Mouse (Mus musculus) urinary bladder, adult 2 months (tissue): ENCODE measurements at regions not wholly inside any gene's neighbourhood (a gene's known extent, or its start where the extent isn't known, plus 50 kb on each side); places are given as distances from the start of the nearest gene placed in this dataset.
"Not testable (repeated sequence)": the region's sequence is repeated elsewhere in the genome, so short reads cannot be mapped to it uniquely, and the experiment has no call there.

Experiments used
- DNase-seq: peaks from one replicate; pipeline ENCODE4 v3.0.0; 2022; ENCODE audit warnings: low spot score

DNA sequence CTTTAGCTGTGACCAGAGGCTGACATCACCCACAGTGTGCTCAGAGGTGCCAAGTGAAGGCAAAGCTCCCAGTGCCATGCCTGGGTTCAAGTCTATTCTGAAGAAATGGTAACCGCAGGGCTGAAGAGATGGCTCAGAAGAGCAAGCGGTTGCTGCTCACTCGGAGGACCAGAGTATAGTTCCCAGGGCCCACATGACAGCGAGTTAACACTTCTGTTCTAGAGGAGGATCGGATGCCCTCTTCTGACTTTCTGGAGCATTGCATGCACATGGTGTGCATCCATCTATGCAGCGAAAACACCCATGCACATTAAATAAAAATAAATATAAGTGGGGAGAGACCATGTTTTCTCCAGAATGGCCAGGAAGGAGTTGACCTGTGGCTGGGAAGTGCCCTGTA lies 209.5 kb downstream of the Sorl1 start:
- no peak for DNase-seq

DNA sequence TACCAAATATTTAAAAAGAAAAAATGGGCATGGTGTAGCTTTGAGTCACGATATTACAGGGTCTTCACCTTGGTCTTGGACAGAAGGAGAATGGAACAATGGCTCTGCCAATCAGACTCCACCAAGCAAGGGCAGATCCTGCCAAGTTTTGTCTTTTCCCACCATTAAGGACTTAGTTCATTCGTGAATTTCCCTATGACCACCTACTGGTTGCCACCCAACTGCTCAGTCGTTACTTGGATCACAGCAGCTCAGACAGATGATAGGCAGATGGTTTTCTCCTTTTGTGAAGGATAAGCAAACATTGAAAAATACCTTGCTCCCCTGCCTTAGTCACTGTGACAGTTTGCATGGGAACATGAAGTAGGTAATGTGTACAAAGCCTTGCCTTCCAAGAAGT lies 210.2 kb downstream of the Sorl1 start:
- no peak for DNase-seq

GRCm38 (mm10) chr9:41912482-41912881 lies 211.6 kb downstream of the Sorl1 start:
- no peak for DNase-seq

DNA sequence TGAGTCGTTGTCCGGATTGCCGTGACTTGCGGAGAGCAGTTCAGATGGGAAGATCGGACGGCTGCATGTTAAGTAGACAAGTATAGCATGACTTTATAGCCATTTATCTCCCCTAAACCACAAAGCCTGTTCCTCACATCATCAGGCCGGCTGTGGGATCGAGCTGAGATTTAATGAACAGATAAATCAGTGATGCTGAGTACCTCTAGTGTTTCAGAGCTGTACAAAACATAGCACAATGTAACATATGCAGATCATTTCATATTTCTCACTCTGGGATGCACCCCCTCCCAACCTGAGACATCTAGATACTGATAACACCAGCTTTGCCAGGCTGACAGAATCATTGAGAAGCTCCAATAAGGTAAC lies 223.5 kb downstream of the Sorl1 start:
- DNase-seq = no peak

DNA sequence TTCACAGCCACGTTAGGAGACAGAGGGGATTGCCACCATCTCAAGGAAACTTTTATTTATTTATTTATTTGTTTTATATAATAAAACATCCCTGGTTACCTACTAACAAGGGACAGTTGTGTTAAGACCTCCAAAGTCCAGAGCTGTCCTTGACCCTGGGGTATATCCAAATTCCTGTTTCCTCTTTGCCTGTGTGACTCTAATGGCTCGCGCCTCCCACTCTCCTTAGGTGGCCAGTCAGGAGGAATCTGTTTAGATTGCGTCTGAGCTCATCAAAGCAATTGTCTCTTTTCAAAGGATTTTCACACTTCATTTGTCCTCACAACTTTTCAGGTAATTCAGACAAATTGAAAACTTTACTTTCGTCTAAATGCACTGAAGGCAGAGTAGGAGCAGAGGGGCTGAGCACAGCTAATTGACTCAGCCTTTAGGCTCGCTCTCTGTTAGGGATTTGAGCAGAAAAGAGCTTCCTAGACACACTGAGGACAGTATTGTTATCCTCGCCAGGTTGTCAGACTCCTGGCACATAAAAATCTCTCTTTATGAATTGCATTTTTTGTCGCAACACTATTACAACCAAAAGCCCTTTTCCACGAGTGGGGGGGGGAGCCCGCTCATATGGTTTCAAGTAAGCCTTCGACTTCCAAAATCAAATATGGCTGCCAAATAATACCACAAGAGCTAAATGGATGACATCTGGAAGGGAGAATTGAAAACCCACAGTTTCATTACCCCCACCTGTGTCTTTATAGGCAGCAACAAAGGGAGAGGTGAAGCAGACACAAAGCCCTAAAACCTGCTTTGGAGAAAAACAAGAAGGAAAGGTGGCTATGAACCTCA lies 224.1 kb downstream of the Sorl1 start:
- no peak for DNase-seq

DNA sequence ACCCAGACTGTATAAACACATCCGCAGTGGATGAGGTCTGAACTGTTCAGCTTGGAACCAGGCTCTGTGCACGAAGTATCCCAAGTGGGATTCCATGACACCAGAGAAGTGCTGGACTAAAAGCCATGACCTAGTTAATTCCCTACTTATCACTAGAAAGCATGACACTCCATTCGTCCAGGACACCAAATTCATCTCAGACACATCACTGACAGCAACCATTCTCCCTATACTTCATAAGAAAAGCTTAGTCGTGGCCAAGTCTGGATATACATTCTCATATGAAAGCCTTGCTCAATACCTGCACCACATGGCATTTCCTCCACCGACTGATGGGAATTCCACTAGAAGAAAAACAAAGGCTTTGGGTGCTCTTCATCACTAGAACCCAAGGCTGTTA lies 229.0 kb downstream of the Sorl1 start:
- DNase-seq = no peak

- DNase-seq = no peak
These were observed 231.3 kb downstream of the Sorl1 start for GRCm38 (mm10) chr9:41892841-41893240.

DNA sequence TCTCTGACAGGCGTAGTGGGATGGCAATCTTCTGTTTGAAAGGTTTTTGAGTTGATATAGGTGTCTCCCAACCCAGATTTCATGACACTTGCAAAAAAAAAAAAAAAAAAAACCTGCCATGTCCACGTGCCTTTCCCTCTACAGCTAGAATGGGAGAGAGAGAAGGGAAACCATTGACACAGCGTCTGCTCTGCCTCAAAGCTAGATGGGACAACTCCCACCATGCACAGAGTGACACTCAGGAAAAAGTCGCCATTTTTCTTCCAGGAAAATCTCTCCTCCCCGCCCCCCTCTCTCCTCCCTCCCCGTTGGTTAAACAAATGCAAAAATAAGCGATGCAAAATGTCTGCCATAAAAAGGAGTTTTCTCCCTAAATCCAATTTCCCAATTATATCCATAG lies 232.9 kb downstream of the Sorl1 start:
- DNase-seq = no peak

DNA sequence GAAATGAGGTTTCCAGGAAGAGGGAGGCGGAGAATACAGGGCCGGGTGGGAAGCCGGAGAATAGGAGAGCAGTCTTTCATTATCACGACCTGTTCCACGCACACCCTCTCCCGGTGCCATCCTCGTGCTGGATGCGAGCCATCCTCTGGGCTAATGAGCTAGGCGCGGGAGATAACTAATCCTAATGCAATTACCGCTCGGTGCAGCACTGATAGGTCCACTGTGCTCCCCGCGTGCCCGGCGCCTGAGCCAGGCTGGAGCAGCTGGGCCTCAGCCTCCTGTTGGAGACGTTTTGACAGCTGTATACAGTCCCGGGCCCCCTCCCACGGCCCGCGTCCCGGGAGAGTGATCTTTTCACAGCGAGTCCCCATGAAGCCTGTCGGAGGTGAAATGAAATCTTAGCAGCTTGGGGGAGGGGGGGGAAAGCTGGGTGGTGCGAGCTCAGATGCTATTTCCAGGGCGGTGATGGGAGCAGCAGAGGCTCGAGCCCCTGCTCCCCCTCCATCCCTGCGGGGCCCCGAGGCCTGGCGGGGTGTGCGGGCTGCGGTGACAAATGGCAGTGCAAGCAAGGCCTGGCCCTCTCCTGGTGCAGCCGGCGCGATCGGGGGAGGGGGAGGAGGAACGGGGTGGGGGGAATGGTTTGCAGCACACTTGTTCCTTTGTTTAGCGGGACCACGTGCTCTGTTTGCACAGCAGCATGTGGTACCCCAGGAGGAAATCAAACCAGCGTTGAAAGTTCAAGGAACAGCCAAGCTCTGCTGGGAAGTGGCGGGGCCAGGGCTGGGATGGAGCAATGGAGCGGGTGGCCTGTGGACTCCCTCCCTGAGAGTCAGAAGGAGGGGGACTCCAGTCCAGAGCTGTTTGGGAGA lies 233.6 kb downstream of the Sorl1 start:
- peak; percentile 31 for DNase-seq

GRCm38 (mm10) chr9:41889568-41890272 lies 234.4 kb downstream of the Sorl1 start:
- DNase-seq = no peak

GRCm38 (mm10) chr9:41888616-41889150 lies 235.4 kb downstream of the Sorl1 start:
- no peak for DNase-seq

- DNase-seq = not testable (repeated sequence)
These were observed 237.6 kb downstream of the Sorl1 start for GRCm38 (mm10) chr9:41886456-41886855.

DNA sequence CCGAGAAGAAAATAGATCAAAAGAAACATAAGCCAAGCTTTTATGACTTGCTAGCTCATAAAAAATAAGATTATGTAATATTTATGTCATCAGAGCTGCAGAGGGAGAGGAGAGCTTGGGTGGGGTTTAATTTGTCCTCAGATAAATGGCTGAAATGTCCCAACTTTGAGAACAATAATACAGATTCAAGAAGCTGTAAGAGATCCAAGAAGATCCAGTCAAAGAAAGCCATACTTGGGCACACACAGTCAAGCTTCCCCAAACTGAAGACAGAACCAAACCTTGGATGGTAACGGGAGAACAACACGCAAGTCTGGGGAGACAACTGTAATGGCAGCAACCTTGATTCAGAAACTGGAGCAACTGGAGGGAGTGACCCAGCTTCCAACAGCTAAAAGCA lies 243.6 kb downstream of the Sorl1 start:
- no peak for DNase-seq

DNA sequence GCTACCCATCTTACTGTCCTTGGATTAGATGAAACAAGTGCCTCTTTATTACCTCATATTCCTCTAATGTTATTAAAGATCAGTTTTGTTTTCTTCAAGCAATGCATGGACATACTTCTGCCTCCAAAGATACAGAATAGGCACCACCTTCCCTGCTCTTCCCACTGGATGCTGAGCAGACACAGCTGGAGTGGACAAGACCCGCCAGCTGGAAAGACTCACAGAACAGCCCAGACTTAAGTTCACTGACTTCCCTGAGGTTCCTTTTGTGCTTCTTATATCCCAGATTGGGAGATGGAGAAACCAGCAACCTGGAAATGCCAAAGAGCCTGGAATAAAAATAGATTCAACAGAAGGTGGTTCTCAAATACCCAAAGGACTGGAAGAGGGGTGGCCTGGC lies 245.0 kb downstream of the Sorl1 start:
- no peak for DNase-seq

DNA sequence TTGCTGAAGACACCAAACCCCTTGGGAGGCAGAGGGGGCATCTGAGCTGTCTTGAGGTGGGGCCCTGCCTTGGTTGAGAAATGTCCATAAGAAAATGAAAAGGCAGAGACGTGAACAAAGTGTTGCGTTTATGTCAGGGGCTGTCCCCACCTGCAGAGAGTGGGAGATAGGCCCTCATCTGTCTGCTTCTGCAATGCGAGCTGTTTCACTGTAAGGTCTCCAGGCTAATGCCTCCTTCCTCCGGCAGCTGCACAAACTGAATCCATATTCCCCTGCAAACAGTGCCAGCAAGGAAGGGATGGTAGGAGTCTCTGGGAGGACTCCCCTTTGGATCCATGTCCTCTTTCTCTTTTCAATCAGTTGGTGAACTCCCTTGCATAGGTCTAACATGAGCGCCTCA lies 263.0 kb downstream of the Sorl1 start:
- no peak for DNase-seq

DNA sequence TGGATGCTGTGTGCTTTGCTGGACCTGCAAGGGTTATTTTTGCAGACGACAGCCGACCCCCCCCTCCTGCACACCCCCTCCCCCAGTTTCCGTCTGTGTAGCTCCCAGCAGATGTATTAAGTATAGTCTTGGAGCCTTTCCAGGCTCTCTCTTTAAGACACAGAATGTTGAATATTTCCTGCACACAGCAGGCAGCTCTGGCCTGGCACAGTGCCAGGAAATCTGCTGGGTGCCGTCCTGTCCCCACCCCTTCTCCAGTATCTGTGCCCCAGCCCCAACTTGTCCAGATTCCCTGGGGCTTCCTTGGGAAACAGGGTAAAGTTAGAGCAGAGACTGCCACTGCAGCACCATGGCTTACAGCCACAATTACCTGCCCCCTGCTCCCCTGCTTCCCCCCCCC lies 263.4 kb downstream of the Sorl1 start:
- DNase-seq = peak; percentile 28

DNA sequence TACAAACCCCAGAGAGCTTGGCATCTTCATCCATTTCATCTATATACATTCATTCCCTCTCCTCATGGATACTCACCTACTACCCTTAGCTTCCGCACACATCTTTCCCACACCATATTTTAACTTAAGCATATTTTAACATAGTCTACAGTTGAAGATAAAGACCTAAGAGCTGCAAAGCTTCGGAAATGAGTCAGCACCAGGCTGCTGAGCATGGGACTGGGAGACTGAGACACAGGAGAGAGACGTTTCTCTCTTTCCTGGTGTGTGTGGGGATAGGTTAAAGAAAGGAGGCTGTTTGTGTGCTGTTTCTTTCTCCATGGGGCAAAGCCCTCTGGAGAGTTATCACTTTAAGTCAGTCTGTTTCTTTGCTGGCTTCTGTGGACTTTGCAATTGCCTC lies 264.3 kb downstream of the Sorl1 start:
- no peak for DNase-seq

DNA sequence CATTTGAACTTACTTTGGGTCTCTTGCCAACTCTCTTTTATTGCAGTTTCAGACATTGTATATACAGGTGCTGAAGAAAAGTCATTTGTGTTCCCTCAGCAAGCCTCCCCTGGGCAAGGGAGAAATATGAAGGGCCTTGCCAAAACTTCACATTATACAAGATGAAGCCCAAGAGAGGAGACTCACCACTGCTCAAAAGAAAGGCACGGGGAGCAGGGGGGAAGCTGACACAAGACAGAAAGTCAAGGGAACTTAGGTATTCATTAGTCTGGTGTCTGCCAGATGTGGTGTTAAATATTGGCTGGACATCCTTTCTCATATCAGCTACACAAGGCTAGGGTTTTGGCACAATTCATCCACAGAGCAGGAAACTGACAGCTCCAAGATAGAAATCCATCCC lies 272.0 kb downstream of the Sorl1 start:
- DNase-seq = no peak

- no peak for DNase-seq
These were observed 274.3 kb downstream of the Sorl1 start for GRCm38 (mm10) chr9:41849628-41850326.

DNA sequence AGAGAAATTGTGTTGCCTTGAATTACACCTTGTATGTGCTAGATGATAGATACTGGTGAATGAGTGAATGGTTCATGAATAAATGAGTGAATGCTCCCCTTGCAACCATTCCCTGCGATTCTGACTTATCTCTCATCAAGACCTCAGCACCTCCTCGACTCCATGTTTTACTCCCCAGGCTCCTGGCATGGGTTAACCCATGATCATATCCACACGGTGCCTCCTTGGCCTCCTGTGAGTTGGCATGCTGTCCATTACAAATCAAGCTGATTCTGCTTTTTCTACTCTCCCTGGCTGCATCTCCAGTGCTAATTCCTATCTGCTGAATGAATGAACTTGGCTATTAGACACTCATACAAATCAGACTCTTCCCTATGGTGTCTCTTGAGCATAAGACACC lies 279.5 kb downstream of the Sorl1 start:
- DNase-seq = no peak
